In the genomic region with DNA sequence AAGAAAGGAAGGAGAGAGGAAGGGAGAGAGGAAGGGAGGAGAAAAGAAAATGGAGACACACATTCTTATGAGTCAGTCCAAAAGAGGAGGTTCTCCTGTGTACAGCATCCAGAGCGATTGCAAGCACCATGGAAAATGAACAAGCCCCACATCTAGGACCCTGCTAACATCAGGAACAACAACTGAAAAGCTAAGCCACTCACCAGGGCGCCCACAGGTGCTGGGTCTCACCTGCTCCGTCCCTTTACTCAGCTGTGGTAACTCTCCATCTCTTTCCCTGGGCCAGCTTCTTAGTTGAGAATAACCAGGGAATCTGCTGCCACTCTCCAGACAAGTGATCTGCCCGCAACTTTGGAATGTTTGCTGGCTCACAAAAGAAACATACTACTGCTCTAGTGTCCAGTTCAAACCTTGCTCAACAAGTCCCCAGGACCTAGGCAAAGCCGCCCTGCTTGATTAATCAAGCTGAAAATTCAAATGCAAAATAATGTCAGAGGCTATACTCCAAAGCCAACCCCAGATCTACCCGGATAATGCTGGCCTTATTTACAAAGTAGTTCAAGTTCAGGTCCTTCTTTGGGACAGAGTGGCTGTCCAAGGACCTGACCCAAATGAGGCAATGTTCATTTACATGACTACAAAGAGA, we compare ENCODE assay signal across 30 mouse cellular contexts. TPM values are rescaled to one million over a fixed set of nuclear protein-coding genes. Genes with fewer than 3 reads are reported as not detected.
DNase-seq lines count a peak whose midpoint lies in the region; ATAC-seq lines count a peak whose summit lies in the region.
"Had no signal": no experiment of that assay in that cellular context is flagged by ENCODE, and none has a peak within 500 bp of the region (broad histone marks: within the 10 kb centered on the region; RNA-seq: fewer than 3 reads in every experiment).

No protein-coding gene starts in this region.

- no peak overlapping the region for H3K9ac ChIP-seq in kidney, embryonic 14.5 days (ENCODE audit: low read depth, low read length)
- H3K9ac ChIP-seq: embryonic facial prominence, embryonic 13.5 days; heart, embryonic 13.5 days; hindbrain, embryonic 15.5 days; liver, embryonic 12.5 days; liver, postnatal 0 days; midbrain, embryonic 13.5 days; neural tube, embryonic 15.5 days; stomach, embryonic 15.5 days had no signal

- DNase-seq in A20 (ENCODE audit: low read depth, low spot score), result peak; percentile 13
- peak; percentile 66 for DNase-seq in kidney, adult 11 months
- peak; percentile 53 for DNase-seq in kidney, postnatal 14 days
- no peak for DNase-seq in cerebellum, postnatal 25 days
- no peak for DNase-seq in adrenal gland, adult 18-20 months (ENCODE audit: low spot score in 2 of 2)
- no peak for DNase-seq in gastrocnemius, postnatal 36 days
- DNase-seq: adrenal gland, postnatal 10 days; cerebellum, adult 11 months; cerebellum, adult 9-10 months; gastrocnemius, adult 2 months; heart, postnatal 10 days; liver, postnatal 0 days; lung, postnatal 36 days; retina, postnatal 1 day; right cerebral cortex, postnatal 14 days had no signal

- 63% methylated on average over 6 of the region's 6 CpGs for WGBS in kidney, embryonic 14.5 days

- no peaks in the 10 kb centered on the region for H3K36me3 ChIP-seq in kidney, embryonic 14.5 days (ENCODE audit: control insufficient read depth, insufficient read depth, low read length)
- H3K36me3 ChIP-seq: embryonic facial prominence, embryonic 13.5 days; heart, embryonic 13.5 days; hindbrain, embryonic 15.5 days; liver, embryonic 12.5 days; midbrain, embryonic 13.5 days; neural tube, embryonic 15.5 days; stomach, embryonic 15.5 days had no signal

- H3K27ac ChIP-seq in kidney, embryonic 14.5 days (ENCODE audit: low read depth, low read length), result peak overlapping the region; percentile 56; the same call in 1 of the 2 replicates
- H3K27ac ChIP-seq: embryonic facial prominence, embryonic 13.5 days; gastrocnemius, adult 2 months; heart, embryonic 13.5 days; hindbrain, embryonic 15.5 days; layer of hippocampus, adult 2 months; left cerebral cortex, adult 2 months; liver, embryonic 12.5 days; midbrain, embryonic 13.5 days; neural tube, embryonic 15.5 days; stomach, embryonic 15.5 days had no signal

- H3K4me3 ChIP-seq in kidney, embryonic 14.5 days (ENCODE audit: low read length), result no peak overlapping the region; the same call in 1 of the 2 replicates
- H3K4me3 ChIP-seq: embryonic facial prominence, embryonic 13.5 days; gastrocnemius, adult 2 months; heart, embryonic 13.5 days; hindbrain, embryonic 15.5 days; layer of hippocampus, adult 2 months; left cerebral cortex, adult 2 months; liver, embryonic 12.5 days; midbrain, embryonic 13.5 days; neural tube, embryonic 15.5 days; stomach, embryonic 15.5 days had no signal

- no peak overlapping the region for H3K4me2 ChIP-seq in kidney, embryonic 14.5 days (replicated peaks; ENCODE audit: low read depth, low read length)
- H3K4me2 ChIP-seq: embryonic facial prominence, embryonic 13.5 days; heart, embryonic 13.5 days; hindbrain, embryonic 15.5 days; liver, embryonic 12.5 days; midbrain, embryonic 13.5 days; neural tube, embryonic 15.5 days; stomach, embryonic 15.5 days had no signal

- no peaks in the 10 kb centered on the region for H3K9me3 ChIP-seq in kidney, embryonic 14.5 days (ENCODE audit: control insufficient read depth, low read length)
- H3K9me3 ChIP-seq: embryonic facial prominence, embryonic 13.5 days; heart, embryonic 13.5 days; hindbrain, embryonic 15.5 days; liver, embryonic 12.5 days; midbrain, embryonic 13.5 days; neural tube, embryonic 15.5 days; stomach, embryonic 15.5 days had no signal

- intact Hi-C loops in gastrocnemius, postnatal 36 days (cut with DNase I), result no loop called here

- ATAC-seq in kidney, embryonic 14.5 days (ENCODE audit: low FRiP score, low TSS enrichment), result peak; percentile 78; the same call in 1 of the 2 replicates
- ATAC-seq in erythroid progenitor cell, adult 5-6 weeks (replicated peaks; ENCODE audit: low FRiP score, poor library complexity, severe bottlenecking), result no peak
- ATAC-seq: activated CD4-positive, CD25-positive, alpha-beta regulatory T cell, adult 4 months; CD4-positive, CD25-positive, alpha-beta regulatory T cell, adult 4 months; forebrain, embryonic 16.5 days; inflammation-experienced regulatory T-cells, adult 6 months; liver, embryonic 12.5 days; liver, postnatal 0 days; midbrain, embryonic 13.5 days had no signal

- H3K4me1 ChIP-seq in kidney, embryonic 14.5 days (ENCODE audit: control insufficient read depth, insufficient read depth, low read length), result 0 out of 2 replicates have a peak, but pooled peaks cover 3% of the 10 kb centered on the region
- H3K4me1 ChIP-seq: liver, embryonic 12.5 days had no signal

- H3K27me3 ChIP-seq in kidney, embryonic 14.5 days (ENCODE audit: control insufficient read depth, insufficient read depth, low read length), result no peaks in the 10 kb centered on the region
- H3K27me3 ChIP-seq: embryonic facial prominence, embryonic 13.5 days; heart, embryonic 13.5 days; hindbrain, embryonic 15.5 days; liver, embryonic 12.5 days; midbrain, embryonic 13.5 days; neural tube, embryonic 15.5 days; stomach, embryonic 15.5 days had no signal

RNA-seq across cellular contexts. Expression of a gene that starts 2.4 kb away (rescaled TPM):
- polyA plus RNA-seq in kidney, embryonic 14.5 days (2014; fragmentation: Nextera tagmentation; extraction: Ambion mirVana), result 3.2 and 3.6 TPM in 2 replicates
- under 1 TPM; 0.40 to 0.51 TPM for total RNA-seq in adrenal gland, adult 18-20 months (2021)
- total RNA-seq in gastrocnemius, postnatal 36 days (2021), result under 1 TPM; 0.05 to 0.10 TPM
- total RNA-seq in erythroid progenitor cell, adult 5-6 weeks (2015; ENCODE audit: low replicate concordance), result 7.6 and 10.9 TPM in 2 replicates
- total RNA-seq in erythroid progenitor cell, adult 5-6 weeks (2017; ENCODE audit: low replicate concordance), result 8.0 and 8.5 TPM in 2 replicates
- total RNA-seq: gastrocnemius, adult 2 months had no signal

Comparison
In these comparisons a context has a peak if more than half of its experiments do, and no peak if none do; other contexts are left out.
1. DNase-seq: peak in A20 (single experiment), kidney, adult 11 months (single experiment) and kidney, postnatal 14 days (single experiment); none in cerebellum, postnatal 25 days (0 of 2), adrenal gland, adult 18-20 months (0 of 2) and gastrocnemius, postnatal 36 days (0 of 2).
2. RNA of a gene that starts 2.4 kb away (total RNA-seq): 7.6 to 10.9 TPM in erythroid progenitor cell, adult 5-6 weeks; 0.40 to 0.51 TPM in adrenal gland, adult 18-20 months and 0.05 to 0.10 TPM in gastrocnemius, postnatal 36 days; every median in the first group is over 4 times any median in the second.